Mouse (Mus musculus) hindbrain, embryonic 12.5 days (tissue): ENCODE data around the gene Scyl2. TPM values are rescaled to one million over a fixed set of nuclear protein-coding genes. Genes with fewer than 3 reads are reported as not detected.

Experiments used
- polyA plus RNA-seq: library from polyadenylated mRNA; unstranded; fragments of >200 nt; fragmentation: Nextera tagmentation; extraction: Ambion mirVana; gene quantifications from 2 replicates; pipeline ENCODE4 v1.2.1, GENCODE M21; 2016

Gene Scyl2
- polyA plus RNA-seq, 1 experiment from 2014 or later = 11.8 TPM

Other genes with a start within 250 kb of the Scyl2 start
- 9.6 and 10.8 TPM in 2 replicates for gene Gas2l3, start 242.3 kb downstream of the Scyl2 start, polyA plus RNA-seq
- not detected in 2 replicates for gene Nr1h4, start 152.7 kb downstream of the Scyl2 start, polyA plus RNA-seq
- 2.0 and 2.6 TPM in 2 replicates for gene Slc17a8, start 65.0 kb downstream of the Scyl2 start, polyA plus RNA-seq
- gene Actr6, start 46.0 kb upstream of the Scyl2 start, polyA plus RNA-seq = 42.5 and 51.2 TPM in 2 replicates
- 32.7 and 34.3 TPM in 2 replicates for gene Uhrf1bp1l, start 58.7 kb upstream of the Scyl2 start, polyA plus RNA-seq
- 26.1 and 26.2 TPM in 2 replicates for gene Anks1b, start 187.2 kb upstream of the Scyl2 start, polyA plus RNA-seq